Mouse (Mus musculus): ENCODE measurements at regions not wholly inside any gene's neighbourhood (a gene's known extent, or its start where the extent isn't known, plus 50 kb on each side); places are given as distances from the start of the nearest gene placed in this dataset.
"Not testable (repeated sequence)": the region's sequence is repeated elsewhere in the genome, so short reads cannot be mapped to it uniquely, and the experiment has no call there.

DNA sequence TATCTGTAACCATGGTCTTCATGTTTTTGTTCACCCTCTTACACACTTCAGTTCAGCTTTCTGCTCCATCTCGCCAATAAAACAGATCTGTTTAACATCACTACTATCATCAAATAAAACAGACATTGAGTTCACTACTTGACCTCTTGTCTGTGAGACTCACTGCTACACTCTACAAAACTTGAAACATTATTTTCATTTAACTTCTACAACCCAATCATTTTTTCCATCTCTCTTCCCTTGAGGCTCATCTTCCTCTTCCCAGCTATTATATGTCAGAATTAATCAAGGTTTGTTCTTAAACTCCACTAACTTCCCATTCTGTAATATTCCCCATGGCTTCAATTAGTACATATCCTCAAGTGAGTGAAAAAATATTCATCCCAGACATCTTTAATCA is 450.7 kb upstream of the Gm28269 start:
- H3K4me2 ChIP-seq (ENCODE audit: low read depth, low read length) = no peak overlapping the region

DNA sequence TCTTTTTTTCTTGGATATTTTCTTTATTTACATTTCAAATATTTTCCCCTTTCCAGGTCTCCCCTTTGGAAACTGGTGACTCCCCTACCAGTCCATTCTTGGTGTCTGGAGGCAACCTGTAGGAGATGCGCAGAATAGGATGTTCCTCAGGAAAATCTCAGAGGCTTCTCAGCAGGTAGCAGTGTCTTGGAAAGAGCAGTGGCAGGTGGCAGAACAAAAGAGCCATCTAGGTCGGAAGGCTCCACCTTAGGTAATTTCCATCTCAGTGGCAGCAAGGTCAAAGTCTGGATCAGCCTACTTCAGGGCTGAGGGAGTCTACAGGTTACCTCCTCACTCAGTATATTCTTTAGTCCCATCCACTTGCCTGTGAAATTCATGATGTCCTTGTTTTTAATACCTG is 409.5 kb upstream of the Gm28269 start:
- not testable (repeated sequence) for H3K4me1 ChIP-seq (ENCODE audit: control insufficient read depth, insufficient read depth, low read length); H3K4me2 ChIP-seq (ENCODE audit: low read depth, low read length); H3K27ac ChIP-seq (replicated peaks; ENCODE audit: low read depth, low read length); H3K9me3 ChIP-seq (ENCODE audit: control insufficient read depth, low read length); H3K9ac ChIP-seq (ENCODE audit: low read depth, low read length); DNase-seq (ENCODE audit: low spot score); H3K27me3 ChIP-seq (replicated peaks; ENCODE audit: control insufficient read depth, insufficient read depth, low read length); ATAC-seq (ENCODE audit: low read depth); H3K4me3 ChIP-seq (ENCODE audit: low read depth, low read length); H3K36me3 ChIP-seq (ENCODE audit: control insufficient read depth, insufficient read depth, low read length)
- WGBS = 72% methylated on average over 2 of the region's 2 CpGs

More for the DNA sequence above, 450.7 kb upstream of the Gm28269 start:
- no peaks in the 10 kb centered on the region for H3K27me3 ChIP-seq (replicated peaks; ENCODE audit: control insufficient read depth, insufficient read depth, low read length)
- H3K9ac ChIP-seq (ENCODE audit: low read depth, low read length) = no peak overlapping the region
- H3K9me3 ChIP-seq (ENCODE audit: control insufficient read depth, low read length) = no peaks in the 10 kb centered on the region
- no peak overlapping the region for H3K4me3 ChIP-seq (ENCODE audit: low read depth, low read length)
- no peak overlapping the region for H3K27ac ChIP-seq (replicated peaks; ENCODE audit: low read depth, low read length)
- ATAC-seq (ENCODE audit: low read depth) (peak; percentile 53), DNase-seq (ENCODE audit: low spot score) (peak; percentile 50)
- no peaks in the 10 kb centered on the region for H3K4me1 ChIP-seq (ENCODE audit: control insufficient read depth, insufficient read depth, low read length)
- H3K36me3 ChIP-seq (ENCODE audit: control insufficient read depth, insufficient read depth, low read length) = no peaks in the 10 kb centered on the region
- 52% methylated on average over 1 of the region's 1 CpGs for WGBS

Measured in embryonic facial prominence, embryonic 14.5 days (tissue).